Mouse (Mus musculus) activated CD4-positive, CD25-positive, alpha-beta regulatory T cell (primary cell): ENCODE results near the gene Trim30a. TPM values are rescaled to one million over a fixed set of nuclear protein-coding genes. Genes with fewer than 3 reads are reported as not detected.

Source experiments
- polyA plus RNA-seq, 2 experiments: library from polyadenylated mRNA; unstranded; fragments of 100-300 nt; shearing (Covaris generic); gene quantifications; one replicate each; pipeline ENCODE4 v1.2.1; 2017

The Trim30a gene
- 10 to 100 TPM; 54.1 to 86.0 TPM for polyA plus RNA-seq

DNA sequence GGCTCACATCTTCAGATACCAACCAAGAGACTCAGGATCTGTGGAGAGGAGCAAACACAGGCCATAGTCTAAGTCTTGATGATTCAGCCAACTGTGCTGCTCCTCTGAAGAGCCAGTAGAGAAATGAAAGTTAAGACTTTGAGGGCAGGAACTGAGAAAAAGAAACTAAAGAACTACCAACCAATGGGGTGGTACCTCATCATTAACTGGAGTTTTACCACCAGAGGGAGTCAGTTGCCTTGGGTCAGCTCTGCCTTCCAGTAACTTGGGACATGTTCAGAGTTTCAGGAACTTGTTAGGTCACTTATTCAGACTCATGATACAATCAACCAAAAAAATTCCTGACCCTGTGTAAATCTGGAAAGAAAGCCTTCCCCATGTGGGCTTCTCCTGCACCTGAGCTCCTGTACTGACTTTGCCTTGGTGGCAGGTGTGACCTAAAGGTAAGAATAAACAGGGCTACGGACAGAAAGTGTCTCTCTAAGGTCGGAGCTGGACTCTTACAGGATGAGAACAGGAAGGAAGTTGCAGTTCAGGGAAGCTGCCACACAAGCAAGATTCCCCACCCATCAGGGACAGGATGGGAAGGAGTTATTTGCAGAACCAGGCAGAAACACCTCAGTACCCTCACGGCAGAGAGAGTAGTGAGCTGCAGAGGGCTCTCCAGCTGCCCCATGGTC, at the start of gene Trim30a:
Trim30a (minus strand) TSS at position 129 of the 680 bp plus-strand sequence.

DNA sequence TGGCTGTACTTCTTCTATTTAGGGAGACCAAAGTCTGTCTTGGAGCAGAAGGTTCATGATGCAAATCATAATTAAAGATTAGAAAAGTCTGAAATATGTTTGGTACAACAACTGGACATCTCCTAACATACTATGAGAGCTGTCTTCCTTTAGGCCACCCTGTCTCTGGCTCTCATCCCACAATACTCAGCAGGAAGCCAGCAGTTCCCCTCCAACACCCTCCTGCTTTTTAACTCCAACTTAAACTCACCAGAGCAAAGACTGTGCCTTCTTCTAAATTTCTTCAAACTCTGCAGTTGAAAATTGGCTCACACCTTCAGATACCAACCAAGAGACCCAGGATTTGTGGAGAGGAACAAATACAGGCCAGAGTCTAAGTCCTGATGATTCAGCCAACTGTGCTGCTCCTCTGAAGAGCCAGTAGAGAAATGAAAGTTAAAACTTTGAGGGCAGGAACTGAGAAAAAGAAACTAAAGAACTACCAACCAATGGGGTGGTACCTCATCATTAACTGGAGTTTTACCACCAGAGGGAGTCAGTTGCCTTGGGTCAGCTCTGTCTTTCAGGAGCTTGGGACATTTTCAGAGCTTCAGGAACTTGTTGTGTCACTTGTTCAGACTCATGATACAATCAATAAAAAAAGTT, 42.5 kb upstream of the Trim30a start, which contains the start of gene Trim30d:
Trim30d (minus strand) TSS at position 429 of the 645 bp plus-strand sequence.

DNA sequence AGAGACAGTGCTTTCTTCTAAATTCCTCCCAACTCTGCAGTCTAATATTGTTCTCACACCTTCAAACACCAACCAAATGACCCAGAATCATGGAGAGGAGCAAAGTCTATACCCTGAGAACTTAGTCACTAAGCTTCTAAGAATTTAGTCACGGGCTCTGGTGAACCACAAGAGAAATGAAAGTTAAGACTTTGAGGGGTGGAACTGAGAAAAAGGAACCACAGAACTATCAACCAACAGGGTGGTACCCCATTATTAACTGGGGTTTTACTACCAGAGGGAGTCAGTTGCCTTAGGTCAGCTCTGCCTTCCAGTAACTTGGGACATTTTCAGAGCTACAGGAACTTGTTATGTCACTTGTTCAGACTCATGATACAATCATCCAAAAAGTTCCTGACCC, 64.3 kb downstream of the Trim30a start, which contains the start of gene Trim30c:
Trim30c (minus strand) TSS at position 140 of the 400 bp plus-strand sequence.

DNA sequence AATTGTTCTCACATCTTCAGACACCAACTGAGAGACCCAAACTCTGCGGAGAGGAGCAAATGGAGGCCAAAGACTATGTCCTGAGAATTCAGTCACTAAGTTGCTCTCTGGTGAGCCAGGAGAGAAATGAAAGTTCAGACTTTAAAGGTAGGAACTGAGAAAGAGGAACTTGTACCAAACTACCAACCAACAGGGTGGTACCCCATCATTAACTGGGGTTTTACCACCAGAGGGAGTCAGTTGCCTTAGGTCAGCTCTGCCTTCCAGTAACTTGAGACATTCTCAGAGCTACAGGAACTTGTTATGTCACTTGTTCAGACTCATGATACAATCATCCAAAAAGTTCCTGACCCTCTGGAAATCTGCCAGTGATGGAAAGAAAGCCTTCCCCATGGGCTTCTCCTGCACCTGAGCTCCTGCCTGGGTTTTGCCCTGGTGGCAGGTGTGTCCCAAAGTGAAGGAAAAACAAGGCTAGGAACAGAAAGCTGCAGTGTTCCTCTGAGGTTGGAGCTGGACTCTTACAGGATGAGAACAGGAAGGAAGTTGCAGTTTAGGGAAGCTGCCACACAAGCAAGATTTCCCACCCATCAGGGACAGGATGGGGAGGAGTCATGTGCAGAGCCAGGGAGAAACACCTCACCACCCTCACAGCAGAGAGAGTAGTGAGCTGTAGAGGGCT, 95.1 kb downstream of the Trim30a start, which contains the start of gene Trim30b:
Trim30b (minus strand) TSS at position 149 of the 679 bp plus-strand sequence.

Other genes with a start within 250 kb of the Trim30a start
- gene Trim6, start 246.4 kb downstream of the Trim30a start, polyA plus RNA-seq, result 1 to 10 TPM; 1.9 to 2.3 TPM
- gene Trim34a, start 220.7 kb downstream of the Trim30a start, polyA plus RNA-seq, result 10 to 100 TPM; 37.5 to 46.9 TPM
- gene Trim5, start 177.1 kb downstream of the Trim30a start, polyA plus RNA-seq, result 10 to 100 TPM; 26.9 to 27.7 TPM
- 100 to 1,000 TPM; 132 to 180 TPM for gene Trim12a, start 149.7 kb downstream of the Trim30a start, polyA plus RNA-seq
- gene Trim34b, start 135.7 kb downstream of the Trim30a start, polyA plus RNA-seq, result 1 to 10 TPM in 1 of 2 experiments, under 1 TPM in 1; 0.25 to 1.1 TPM
- gene Trim12c, start 111.8 kb downstream of the Trim30a start, polyA plus RNA-seq, result 10 to 100 TPM; 25.7 to 33.5 TPM
- gene Trim30b, start 95.3 kb downstream of the Trim30a start, polyA plus RNA-seq, result 1 to 10 TPM; 1.0 to 2.2 TPM
- gene Trim30c, start 64.4 kb downstream of the Trim30a start, polyA plus RNA-seq, result under 1 TPM; 0.47 to 0.86 TPM
- gene Trim30d, start 42.7 kb upstream of the Trim30a start, polyA plus RNA-seq, result 10 to 100 TPM; 17.4 to 23.2 TPM
- gene Olfr651, start 84.9 kb upstream of the Trim30a start, polyA plus RNA-seq, result not detected
- under 1 TPM in 1 of 2 experiments, not detected in 1; 0.20 TPM for gene Olfr652, start 95.7 kb upstream of the Trim30a start, polyA plus RNA-seq
- not detected for gene Olfr653, start 112.1 kb upstream of the Trim30a start, polyA plus RNA-seq
- gene Olfr654, start 121.8 kb upstream of the Trim30a start, polyA plus RNA-seq, result under 1 TPM in 1 of 2 experiments, not detected in 1; 0.09 TPM
- under 1 TPM in 1 of 2 experiments, not detected in 1; 0.14 TPM for gene Olfr655, start 136.6 kb upstream of the Trim30a start, polyA plus RNA-seq
- under 1 TPM in 1 of 2 experiments, not detected in 1; 0.11 TPM for gene Olfr656, start 148.8 kb upstream of the Trim30a start, polyA plus RNA-seq
- not detected for gene Olfr657, start 159.6 kb upstream of the Trim30a start, polyA plus RNA-seq
- under 1 TPM in 1 of 2 experiments, not detected in 1; 0.42 TPM for gene Olfr658, start 182.1 kb upstream of the Trim30a start, polyA plus RNA-seq
- under 1 TPM in 1 of 2 experiments, not detected in 1; 0.37 TPM for gene Olfr659, start 201.6 kb upstream of the Trim30a start, polyA plus RNA-seq
- under 1 TPM in 1 of 2 experiments, not detected in 1; 0.05 TPM for gene Olfr661, start 221.3 kb upstream of the Trim30a start, polyA plus RNA-seq